Mouse (Mus musculus): ENCODE data around the gene Nfkbil1. TPM values are rescaled to one million over a fixed set of nuclear protein-coding genes. Genes with fewer than 3 reads are reported as not detected.
A peak's percentile ranks its signal among the peaks of the same experiment; 100 is the strongest.

Gene Nfkbil1
- polyA plus RNA-seq, 2 experiments: 1.3 to 4.2 TPM

GRCm38 (mm10) chr17:35193881-35194843, 41.4 kb downstream of the Nfkbil1 start, which contains the start of gene Ltb:
Gene Ltb (plus strand): TSS chr17:35194439.
- Histone ChIP-seq H3K27ac (no peak within 1 kb of the TSS), H3K9me3 (ENCODE audit: control insufficient read depth, low read length) (no peaks in the 10 kb centered on the region), H3K27me3 (ENCODE audit: control insufficient read depth, insufficient read depth, low read length) (peaks cover 14% of the 10 kb centered on the region), H3K4me3 (ENCODE audit: insufficient read depth in 1 of 2, low read depth in 2 of 2, low read length in 2 of 2) (peak within 1 kb of the TSS in 1 of 2 experiments; percentile 43; a peak in 1 of 4 replicates), H3K4me1 (replicated peaks; ENCODE audit: control insufficient read depth in 2 of 2, insufficient read depth in 2 of 2, low read length in 1 of 2) (peaks cover 0 to 13% of the 10 kb centered on the region in 2 experiments; a peak in 2 of 4 replicates), H3K4me2 (ENCODE audit: low read depth) (peak within 1 kb of the TSS; percentile 65), H3K9ac (replicated peaks) (no peak within 1 kb of the TSS), H3K36me3 (replicated peaks; ENCODE audit: control insufficient read depth, insufficient read depth, low read depth) (no peaks in the 10 kb centered on the region)
- TF ChIP-seq EP300 (IDR thresholded peaks at IDR 0.05; ENCODE audit: low read depth): no peak
- TF ChIP-seq CTCF (IDR thresholded peaks at IDR 0.05; ENCODE audit: low read depth): no peak
- ATAC-seq (ENCODE audit: insufficient read depth) (no peak), DNase-seq (ENCODE audit: low read depth in 3 of 3, low spot score in 3 of 3) (no peak)
- WGBS (ENCODE audit: insufficient replicate concordance): 43% methylated on average over 28 of the region's 28 CpGs

- Histone ChIP-seq H3K4me2 (ENCODE audit: low read depth) (no peak overlapping the region), H3K4me3 (ENCODE audit: insufficient read depth in 1 of 2, low read depth in 2 of 2, low read length in 2 of 2) (no peak overlapping the region), H3K9me3 (ENCODE audit: control insufficient read depth, low read length) (no peaks in the 10 kb centered on the region), H3K27me3 (ENCODE audit: control insufficient read depth, insufficient read depth, low read length) (peaks cover 14% of the 10 kb centered on the region), H3K27ac (no peak overlapping the region), H3K4me1 (replicated peaks; ENCODE audit: control insufficient read depth in 2 of 2, insufficient read depth in 2 of 2, low read length in 1 of 2) (peaks cover 0 to 13% of the 10 kb centered on the region in 2 experiments; a peak in 2 of 4 replicates), H3K36me3 (replicated peaks; ENCODE audit: control insufficient read depth, insufficient read depth, low read depth) (no peaks in the 10 kb centered on the region), H3K9ac (replicated peaks) (no peak overlapping the region)
- TF ChIP-seq EP300 (IDR thresholded peaks at IDR 0.05; ENCODE audit: low read depth) (no peak), CTCF (IDR thresholded peaks at IDR 0.05; ENCODE audit: low read depth) (no peak)
- ATAC-seq (ENCODE audit: insufficient read depth) (no peak), DNase-seq (ENCODE audit: low read depth in 3 of 3, low spot score in 3 of 3) (no peak)
- 46% methylated on average over 5 of the region's 5 CpGs for WGBS (ENCODE audit: insufficient replicate concordance)
These were observed 42.7 kb downstream of the Nfkbil1 start for GRCm38 (mm10) chr17:35192924-35193323.

GRCm38 (mm10) chr17:35191723-35192122, 43.9 kb downstream of the Nfkbil1 start:
- WGBS (ENCODE audit: insufficient replicate concordance): 42% methylated on average over 2 of the region's 2 CpGs
- no peaks in the 10 kb centered on the region for H3K36me3 ChIP-seq (replicated peaks; ENCODE audit: control insufficient read depth, insufficient read depth, low read depth)
- H3K9ac ChIP-seq (replicated peaks): no peak overlapping the region
- ATAC-seq (ENCODE audit: insufficient read depth) (no peak), DNase-seq (ENCODE audit: low read depth in 3 of 3, low spot score in 3 of 3) (no peak)
- TF ChIP-seq CTCF (IDR thresholded peaks at IDR 0.05; ENCODE audit: low read depth) (peak; percentile 27; the same call in 1 of the 2 replicates), EP300 (IDR thresholded peaks at IDR 0.05; ENCODE audit: low read depth) (no peak)
- H3K4me2 ChIP-seq (ENCODE audit: low read depth): no peak overlapping the region
- no peak overlapping the region for H3K27ac ChIP-seq
- H3K4me1 ChIP-seq (replicated peaks; ENCODE audit: control insufficient read depth in 2 of 2, insufficient read depth in 2 of 2, low read length in 1 of 2): peaks cover 0 to 13% of the 10 kb centered on the region in 2 experiments; a peak in 2 of 4 replicates
- H3K4me3 ChIP-seq (ENCODE audit: insufficient read depth in 1 of 2, low read depth in 2 of 2, low read length in 2 of 2): no peak overlapping the region
- no peaks in the 10 kb centered on the region for H3K9me3 ChIP-seq (ENCODE audit: control insufficient read depth, low read length)
- peaks cover 14% of the 10 kb centered on the region for H3K27me3 ChIP-seq (ENCODE audit: control insufficient read depth, insufficient read depth, low read length)

GRCm38 (mm10) chr17:35190096-35190495, 45.5 kb downstream of the Nfkbil1 start:
- H3K27ac ChIP-seq: no peak overlapping the region
- DNase-seq (ENCODE audit: low read depth in 3 of 3, low spot score in 3 of 3) (no peak), ATAC-seq (ENCODE audit: insufficient read depth) (no peak)
- no peaks in the 10 kb centered on the region for H3K9me3 ChIP-seq (ENCODE audit: control insufficient read depth, low read length)
- no peak overlapping the region for H3K4me3 ChIP-seq (ENCODE audit: insufficient read depth in 1 of 2, low read depth in 2 of 2, low read length in 2 of 2)
- no peaks in the 10 kb centered on the region for H3K36me3 ChIP-seq (replicated peaks; ENCODE audit: control insufficient read depth, insufficient read depth, low read depth)
- WGBS (ENCODE audit: insufficient replicate concordance): 10% methylated on average over 4 of the region's 4 CpGs
- H3K9ac ChIP-seq (replicated peaks): no peak overlapping the region
- peaks cover 3 to 11% of the 10 kb centered on the region in 2 experiments; a peak in 3 of 4 replicates for H3K4me1 ChIP-seq (replicated peaks; ENCODE audit: control insufficient read depth in 2 of 2, insufficient read depth in 2 of 2, low read length in 1 of 2)
- H3K27me3 ChIP-seq (ENCODE audit: control insufficient read depth, insufficient read depth, low read length): peaks cover 6% of the 10 kb centered on the region
- TF ChIP-seq EP300 (IDR thresholded peaks at IDR 0.05; ENCODE audit: low read depth): no peak
- no peak for TF ChIP-seq CTCF (IDR thresholded peaks at IDR 0.05; ENCODE audit: low read depth)
- no peak overlapping the region; the same call in 1 of the 2 replicates for H3K4me2 ChIP-seq (ENCODE audit: low read depth)

- Histone ChIP-seq H3K27ac (no peak overlapping the region), H3K36me3 (replicated peaks; ENCODE audit: control insufficient read depth, insufficient read depth, low read depth) (no peaks in the 10 kb centered on the region), H3K9me3 (ENCODE audit: control insufficient read depth, low read length) (no peaks in the 10 kb centered on the region), H3K4me1 (replicated peaks; ENCODE audit: control insufficient read depth in 2 of 2, insufficient read depth in 2 of 2, low read length in 1 of 2) (peaks cover 3 to 11% of the 10 kb centered on the region in 2 experiments; a peak in 3 of 4 replicates), H3K27me3 (ENCODE audit: control insufficient read depth, insufficient read depth, low read length) (no peaks in the 10 kb centered on the region; the same call in 1 of the 2 replicates), H3K4me3 (ENCODE audit: insufficient read depth in 1 of 2, low read depth in 2 of 2, low read length in 2 of 2) (no peak overlapping the region), H3K4me2 (ENCODE audit: low read depth) (no peak overlapping the region), H3K9ac (replicated peaks) (no peak overlapping the region)
- TF ChIP-seq CTCF (IDR thresholded peaks at IDR 0.05; ENCODE audit: low read depth) (no peak), EP300 (IDR thresholded peaks at IDR 0.05; ENCODE audit: low read depth) (no peak)
- DNase-seq (ENCODE audit: low read depth in 3 of 3, low spot score in 3 of 3): no peak
- ATAC-seq (ENCODE audit: insufficient read depth): no peak
- 0% methylated on average over 1 of the region's 1 CpGs for WGBS (ENCODE audit: insufficient replicate concordance)
These were observed 46.4 kb downstream of the Nfkbil1 start for GRCm38 (mm10) chr17:35189186-35189585.
